Mouse (Mus musculus) CD8-positive naive resting alpha-beta T cell, adult 2 months (primary cell): ENCODE data around the gene Ap3m1.

Experiments
- DNase-seq, 2 experiments: peaks; one replicate each; pipeline ENCODE4 v3.0.0; 2022; ENCODE audit warnings: low read depth in 2 of 2, low spot score in 2 of 2

Ap3m1 gene

GRCm38 (mm10) chr14:21018977-21019376 is 33.3 kb downstream of the Ap3m1 start:
- DNase-seq, result peak; percentile 8 to 24

- no peak for DNase-seq
Observed at GRCm38 (mm10) chr14:21017871-21018270, 34.4 kb downstream of the Ap3m1 start.

GRCm38 (mm10) chr14:21013800-21014334 is 38.4 kb downstream of the Ap3m1 start:
- DNase-seq, result no peak

GRCm38 (mm10) chr14:20999617-21000016 is 52.7 kb downstream of the Ap3m1 start:
- no peak for DNase-seq

GRCm38 (mm10) chr14:20997548-20997947 is 54.8 kb downstream of the Ap3m1 start:
- DNase-seq, result no peak

- no peak for DNase-seq
Observed at GRCm38 (mm10) chr14:20996361-20996760, 55.9 kb downstream of the Ap3m1 start.

GRCm38 (mm10) chr14:20995497-20995896 is 56.8 kb downstream of the Ap3m1 start:
- no peak for DNase-seq

- DNase-seq, result no peak
Observed at GRCm38 (mm10) chr14:20994475-20994874, 57.8 kb downstream of the Ap3m1 start.

- peak in 1 of 2 experiments; percentile 12 for DNase-seq
Observed at GRCm38 (mm10) chr14:20993067-20993691, 59.1 kb downstream of the Ap3m1 start.

- no peak for DNase-seq
Observed at GRCm38 (mm10) chr14:20991492-20991891, 60.8 kb downstream of the Ap3m1 start.

GRCm38 (mm10) chr14:20985482-20985881 is 66.8 kb downstream of the Ap3m1 start:
- no peak for DNase-seq

- no peak for DNase-seq
Observed at GRCm38 (mm10) chr14:20983832-20984231, 68.5 kb downstream of the Ap3m1 start.
